In the genomic region with DNA sequence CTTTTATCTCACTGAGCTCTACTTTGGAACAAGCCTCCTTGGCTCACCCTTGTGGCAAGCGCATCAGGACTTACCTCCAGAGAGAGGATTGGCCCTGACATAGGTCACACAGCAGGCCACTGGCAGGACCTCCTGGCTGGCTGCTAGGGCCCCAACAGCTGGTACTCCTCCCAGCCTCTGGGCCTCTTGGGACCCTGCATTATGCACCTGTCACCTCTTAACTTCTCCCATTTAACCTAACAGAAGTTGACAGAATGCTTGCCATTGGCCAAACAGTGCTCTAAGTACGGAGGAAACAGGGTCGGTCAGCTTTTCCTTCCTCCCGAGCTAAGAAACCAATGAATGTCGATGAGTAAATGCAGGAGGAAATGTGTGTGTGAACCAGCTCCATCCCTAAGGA, we compare ENCODE assay signal across 26 mouse cellular contexts. TPM values are rescaled to one million over a fixed set of nuclear protein-coding genes. Genes with fewer than 3 reads are reported as not detected.
A peak's percentile ranks its signal among the peaks of the same experiment; 100 is the strongest.
DNase-seq lines count a peak whose midpoint lies in the region; ATAC-seq lines count a peak whose summit lies in the region.
"Had no signal": no experiment of that assay in that cellular context is flagged by ENCODE, and none has a peak within 500 bp of the region (broad histone marks: within the 10 kb centered on the region; RNA-seq: fewer than 3 reads in every experiment).

No protein-coding gene starts in this region.

- no peaks in the 10 kb centered on the region for H3K36me3 ChIP-seq in hindbrain, embryonic 15.5 days
- no peaks in the 10 kb centered on the region for H3K36me3 ChIP-seq in hindbrain, embryonic 16.5 days (ENCODE audit: control insufficient read depth, insufficient read depth, low read length)
- no peaks in the 10 kb centered on the region for H3K36me3 ChIP-seq in midbrain, embryonic 14.5 days (ENCODE audit: control insufficient read depth, insufficient read depth, low read length)
- no peaks in the 10 kb centered on the region for H3K36me3 ChIP-seq in midbrain, embryonic 15.5 days (replicated peaks)
- H3K36me3 ChIP-seq: heart, embryonic 10.5 days; heart, embryonic 15.5 days; limb, embryonic 12.5 days; liver, embryonic 15.5 days; neural tube, embryonic 12.5 days had no signal

- peaks cover 11% of the 10 kb centered on the region for H3K4me1 ChIP-seq in hindbrain, embryonic 15.5 days (replicated peaks)
- peaks cover 4% of the 10 kb centered on the region; the same call in 1 of the 2 replicates for H3K4me1 ChIP-seq in hindbrain, embryonic 16.5 days (ENCODE audit: control insufficient read depth, insufficient read depth, low read depth, low read length)
- H3K4me1 ChIP-seq in midbrain, embryonic 14.5 days (ENCODE audit: control insufficient read depth, insufficient read depth, low read length): no peaks in the 10 kb centered on the region
- peaks cover 7% of the 10 kb centered on the region for H3K4me1 ChIP-seq in midbrain, embryonic 15.5 days
- H3K4me1 ChIP-seq: heart, embryonic 15.5 days; liver, embryonic 15.5 days had no signal

- no peak overlapping the region for H3K27ac ChIP-seq in hindbrain, embryonic 15.5 days (replicated peaks)
- H3K27ac ChIP-seq in hindbrain, embryonic 16.5 days (ENCODE audit: low read depth, low read length): no peak overlapping the region
- H3K27ac ChIP-seq in midbrain, embryonic 14.5 days (replicated peaks; ENCODE audit: low read depth, low read length): no peak overlapping the region
- no peak overlapping the region for H3K27ac ChIP-seq in midbrain, embryonic 15.5 days
- H3K27ac ChIP-seq: heart, embryonic 10.5 days; heart, embryonic 15.5 days; limb, embryonic 12.5 days; liver, embryonic 15.5 days; neural tube, embryonic 12.5 days had no signal

- ATAC-seq in hindbrain, embryonic 15.5 days (ENCODE audit: low FRiP score, low read depth): 0 out of 2 replicates have a peak, but pooled peaks have one; percentile 5
- ATAC-seq in hindbrain, embryonic 16.5 days: no peak
- no peak; the same call in 1 of the 2 replicates for ATAC-seq in midbrain, embryonic 14.5 days (ENCODE audit: low FRiP score, low TSS enrichment)
- no peak for ATAC-seq in midbrain, embryonic 15.5 days (replicated peaks)
- ATAC-seq: activated CD4-positive, CD25-positive, alpha-beta regulatory T cell, adult 4 months; forebrain, embryonic 14.5 days; intestine, embryonic 16.5 days had no signal

- no peaks in the 10 kb centered on the region for H3K9me3 ChIP-seq in hindbrain, embryonic 15.5 days
- H3K9me3 ChIP-seq in hindbrain, embryonic 16.5 days (ENCODE audit: control insufficient read depth, low read length): no peaks in the 10 kb centered on the region
- H3K9me3 ChIP-seq in midbrain, embryonic 14.5 days (ENCODE audit: control insufficient read depth, low read length): no peaks in the 10 kb centered on the region
- no peaks in the 10 kb centered on the region for H3K9me3 ChIP-seq in midbrain, embryonic 15.5 days
- H3K9me3 ChIP-seq: heart, embryonic 10.5 days; heart, embryonic 15.5 days; limb, embryonic 12.5 days; liver, embryonic 15.5 days; neural tube, embryonic 12.5 days had no signal

- H3K4me3 ChIP-seq in hindbrain, embryonic 15.5 days: no peak overlapping the region
- no peak overlapping the region for H3K4me3 ChIP-seq in hindbrain, embryonic 16.5 days (ENCODE audit: low read length)
- H3K4me3 ChIP-seq in midbrain, embryonic 14.5 days (replicated peaks; ENCODE audit: low read depth, low read length): no peak overlapping the region
- no peak overlapping the region for H3K4me3 ChIP-seq in midbrain, embryonic 15.5 days
- H3K4me3 ChIP-seq: heart, embryonic 10.5 days; heart, embryonic 15.5 days; limb, embryonic 12.5 days; liver, embryonic 15.5 days; myocyte; neural tube, embryonic 12.5 days had no signal

- no peaks in the 10 kb centered on the region for H3K27me3 ChIP-seq in hindbrain, embryonic 15.5 days
- H3K27me3 ChIP-seq in hindbrain, embryonic 16.5 days (replicated peaks; ENCODE audit: control insufficient read depth, insufficient read depth, low read length): no peaks in the 10 kb centered on the region
- H3K27me3 ChIP-seq in midbrain, embryonic 14.5 days (ENCODE audit: control insufficient read depth, insufficient read depth, low read length): no peaks in the 10 kb centered on the region
- no peaks in the 10 kb centered on the region for H3K27me3 ChIP-seq in midbrain, embryonic 15.5 days (replicated peaks)
- H3K27me3 ChIP-seq: heart, embryonic 15.5 days; liver, embryonic 15.5 days; neural tube, embryonic 12.5 days had no signal

- H3K9ac ChIP-seq in hindbrain, embryonic 15.5 days: no peak overlapping the region
- H3K9ac ChIP-seq in hindbrain, embryonic 16.5 days (ENCODE audit: low read depth, low read length): no peak overlapping the region
- no peak overlapping the region for H3K9ac ChIP-seq in midbrain, embryonic 14.5 days (replicated peaks; ENCODE audit: low read length)
- no peak overlapping the region for H3K9ac ChIP-seq in midbrain, embryonic 15.5 days
- H3K9ac ChIP-seq: heart, embryonic 15.5 days; limb, embryonic 12.5 days; liver, embryonic 15.5 days; lung, embryonic 14.5 days; neural tube, embryonic 12.5 days had no signal

- H3K4me2 ChIP-seq in hindbrain, embryonic 15.5 days: no peak overlapping the region
- no peak overlapping the region for H3K4me2 ChIP-seq in hindbrain, embryonic 16.5 days (ENCODE audit: low read length)
- no peak overlapping the region for H3K4me2 ChIP-seq in midbrain, embryonic 14.5 days (ENCODE audit: low read length)
- H3K4me2 ChIP-seq in midbrain, embryonic 15.5 days: no peak overlapping the region
- H3K4me2 ChIP-seq: heart, embryonic 15.5 days; limb, embryonic 12.5 days; liver, embryonic 15.5 days; lung, embryonic 14.5 days; neural tube, embryonic 12.5 days had no signal

- WGBS in hindbrain, embryonic 15.5 days: 56% methylated on average over 5 of the region's 5 CpGs
- 56% methylated on average over 5 of the region's 5 CpGs for WGBS in hindbrain, embryonic 16.5 days
- 26% methylated on average over 5 of the region's 5 CpGs for WGBS in midbrain, embryonic 14.5 days
- WGBS in midbrain, embryonic 15.5 days: 48% methylated on average over 5 of the region's 5 CpGs

- peak; percentile 63 to 79 for DNase-seq in cerebellum, postnatal 10 days
- DNase-seq in cerebellum, adult 8-10 months: no peak
- DNase-seq in midbrain, embryonic 14.5 days: peak; percentile 20
- DNase-seq in retina, postnatal 1 day: peak; percentile 61
- no peak for DNase-seq in kidney, adult 11 months
- DNase-seq: adrenal gland, adult 2 months; cerebellum, adult 9-11 months; gastrocnemius, postnatal 14 days; kidney, adult 9 months; kidney, postnatal 10 days; lung, embryonic 14.5 days; lung, postnatal 14 days; thymus, postnatal 14 days had no signal

RNA-seq across cellular contexts. Expression of a gene that starts 33.2 kb away (rescaled TPM):
- 4.2 and 4.3 TPM in 2 replicates for polyA plus RNA-seq in hindbrain, embryonic 15.5 days (2015; fragmentation: Nextera tagmentation; extraction: Ambion mirVana)
- 2.9 and 3.3 TPM in 2 replicates for polyA plus RNA-seq in hindbrain, embryonic 16.5 days (2015; fragmentation: Nextera tagmentation; extraction: Ambion mirVana)
- polyA plus RNA-seq in midbrain, embryonic 14.5 days (2014; fragmentation: Nextera tagmentation; extraction: Ambion mirVana): 3.0 and 3.6 TPM in 2 replicates
- polyA plus RNA-seq in midbrain, embryonic 15.5 days (2015; fragmentation: Nextera tagmentation; extraction: Ambion mirVana): 2.8 and 3.9 TPM in 2 replicates
- polyA plus RNA-seq: activated CD4-positive, CD25-positive, alpha-beta regulatory T cell, adult 4 months; C2C12; myocyte had no signal

Comparison
In these comparisons a context has a peak if more than half of its experiments do, and no peak if none do; other contexts are left out.
1. DNase-seq: peak in cerebellum, postnatal 10 days (2 of 2), midbrain, embryonic 14.5 days (single experiment) and retina, postnatal 1 day (single experiment); none in cerebellum, adult 8-10 months (single experiment) and kidney, adult 11 months (single experiment).